Mouse (Mus musculus) MEL (cell line): ENCODE measurements around the gene Prtn3.

Source experiments
- CTCF ChIP-seq, 3 experiments: IDR thresholded peaks in 2 of 3; conservative IDR thresholded peaks in 1 of 3; 2 replicates each; pipeline ENCODE4 v1.5.1; 2011 to 2012; ENCODE audit warnings: low read length in 3 of 3, low read depth in 2 of 3, mild to moderate bottlenecking in 2 of 3, improper control_type of control experiment in 1 of 3, inconsistent platforms in 1 of 3, mixed read lengths in 1 of 3, moderate library complexity in 1 of 3; ENCODE audit not compliant: control insufficient read depth in 1 of 3, insufficient read depth in 1 of 3, poor library complexity in 1 of 3, severe bottlenecking in 1 of 3
- E2F4 ChIP-seq: IDR thresholded peaks from 2 replicates; pipeline ENCODE4 v1.6.1; 2011; ENCODE audit warnings: low read depth, low read length, improper control_type of control experiment, borderline replicate concordance
- POLR2AphosphoS2 ChIP-seq: IDR thresholded peaks from 2 replicates; pipeline ENCODE4 v1.6.1; 2011; ENCODE audit warnings: low read length, improper control_type of control experiment

GRCm38 (mm10) chr10:79853392-79853791, 20.9 kb upstream of the Prtn3 start:
- TF ChIP-seq CTCF (IDR thresholded peaks at IDR 0.05 in 2 of 3, conservative IDR thresholded peaks at IDR 0.05 in 1 of 3; ENCODE audit: control insufficient read depth in 1 of 3, insufficient read depth in 1 of 3, low read depth in 2 of 3, low read length in 3 of 3, poor library complexity in 1 of 3, severe bottlenecking in 1 of 3) (no peak), POLR2AphosphoS2 (no peak; the same call in 1 of the 2 replicates), E2F4 (no peak)
